Mouse (Mus musculus): ENCODE data around the gene Rarb. TPM values are rescaled to one million over a fixed set of nuclear protein-coding genes. Genes with fewer than 3 reads are reported as not detected.

Gene Rarb
- polyA plus RNA-seq, 1 experiment from 2014 or later = 9.8 TPM

GRCm38 (mm10) chr14:16732054-16732453, 86.9 kb downstream of the Rarb start:
- Histone ChIP-seq H3K9ac (no peak overlapping the region), H3K4me1 (peaks cover 10% of the 10 kb centered on the region; the same call in 1 of the 2 replicates), H3K27ac (no peak overlapping the region), H3K36me3 (no peaks in the 10 kb centered on the region), H3K4me3 (no peak overlapping the region), H3K27me3 (0 out of 2 replicates have a peak, but pooled peaks cover 3% of the 10 kb centered on the region), H3K9me3 (no peaks in the 10 kb centered on the region), H3K4me2 (no peak overlapping the region)
- WGBS = 36% methylated on average over 2 of the region's 2 CpGs
- no peak for ATAC-seq (ENCODE audit: insufficient number of reproducible peaks, low FRiP score, low TSS enrichment, low read depth)

- Histone ChIP-seq H3K4me1 (0 out of 2 replicates have a peak, but pooled peaks cover under 1% of the 10 kb centered on the region), H3K4me2 (no peak overlapping the region), H3K27ac (no peak overlapping the region), H3K9ac (no peak overlapping the region), H3K36me3 (no peaks in the 10 kb centered on the region), H3K9me3 (no peaks in the 10 kb centered on the region), H3K27me3 (0 out of 2 replicates have a peak, but pooled peaks cover 3% of the 10 kb centered on the region), H3K4me3 (no peak overlapping the region)
- 86% methylated on average over 2 of the region's 2 CpGs for WGBS
- no peak for ATAC-seq (ENCODE audit: insufficient number of reproducible peaks, low FRiP score, low TSS enrichment, low read depth)
These were observed 90.6 kb downstream of the Rarb start for GRCm38 (mm10) chr14:16728175-16728838.

- ATAC-seq (ENCODE audit: insufficient number of reproducible peaks, low FRiP score, low TSS enrichment, low read depth) = no peak
- H3K9ac ChIP-seq = no peak overlapping the region
- no peak overlapping the region for H3K4me2 ChIP-seq
- H3K4me3 ChIP-seq = no peak overlapping the region
- WGBS = 94% methylated on average over 15 of the region's 15 CpGs
- no peaks in the 10 kb centered on the region for H3K4me1 ChIP-seq
- H3K9me3 ChIP-seq = no peaks in the 10 kb centered on the region
- no peaks in the 10 kb centered on the region for H3K27me3 ChIP-seq
- no peaks in the 10 kb centered on the region for H3K36me3 ChIP-seq
- H3K27ac ChIP-seq = no peak overlapping the region
These were observed 95.0 kb downstream of the Rarb start for GRCm38 (mm10) chr14:16723991-16724390.

- ATAC-seq (ENCODE audit: insufficient number of reproducible peaks, low FRiP score, low TSS enrichment, low read depth) = no peak
- no peaks in the 10 kb centered on the region for H3K27me3 ChIP-seq
- no peak overlapping the region for H3K9ac ChIP-seq
- 72% methylated on average over 3 of the region's 3 CpGs for WGBS
- H3K9me3 ChIP-seq = no peaks in the 10 kb centered on the region
- 0 out of 2 replicates have a peak, but pooled peaks cover 2% of the 10 kb centered on the region for H3K4me1 ChIP-seq
- H3K4me3 ChIP-seq = no peak overlapping the region
- H3K36me3 ChIP-seq = no peaks in the 10 kb centered on the region
- no peak overlapping the region for H3K27ac ChIP-seq
- H3K4me2 ChIP-seq = no peak overlapping the region
These were observed 101.1 kb downstream of the Rarb start for GRCm38 (mm10) chr14:16717821-16718220.

GRCm38 (mm10) chr14:16714344-16714955, 104.5 kb downstream of the Rarb start:
- Histone ChIP-seq H3K4me2 (no peak overlapping the region), H3K4me1 (0 out of 2 replicates have a peak, but pooled peaks cover 2% of the 10 kb centered on the region), H3K9me3 (no peaks in the 10 kb centered on the region), H3K4me3 (no peak overlapping the region), H3K27ac (no peak overlapping the region), H3K9ac (no peak overlapping the region), H3K36me3 (no peaks in the 10 kb centered on the region), H3K27me3 (no peaks in the 10 kb centered on the region)
- no peak for ATAC-seq (ENCODE audit: insufficient number of reproducible peaks, low FRiP score, low TSS enrichment, low read depth)
- WGBS = 41% methylated on average over 9 of the region's 9 CpGs

GRCm38 (mm10) chr14:16713773-16714172, 105.2 kb downstream of the Rarb start:
- H3K36me3 ChIP-seq = no peaks in the 10 kb centered on the region
- H3K4me3 ChIP-seq = no peak overlapping the region
- H3K27ac ChIP-seq = no peak overlapping the region
- no peaks in the 10 kb centered on the region for H3K9me3 ChIP-seq
- ATAC-seq (ENCODE audit: insufficient number of reproducible peaks, low FRiP score, low TSS enrichment, low read depth) = no peak
- H3K9ac ChIP-seq = no peak overlapping the region
- WGBS = 76% methylated on average over 2 of the region's 2 CpGs
- no peak overlapping the region for H3K4me2 ChIP-seq
- H3K27me3 ChIP-seq = no peaks in the 10 kb centered on the region
- H3K4me1 ChIP-seq = 0 out of 2 replicates have a peak, but pooled peaks cover 2% of the 10 kb centered on the region

GRCm38 (mm10) chr14:16699228-16699627, 119.7 kb downstream of the Rarb start:
- H3K9ac ChIP-seq = no peak overlapping the region
- no peaks in the 10 kb centered on the region for H3K27me3 ChIP-seq
- no peak overlapping the region for H3K27ac ChIP-seq
- H3K4me3 ChIP-seq = no peak overlapping the region
- no peak overlapping the region for H3K4me2 ChIP-seq
- no peaks in the 10 kb centered on the region for H3K36me3 ChIP-seq
- H3K9me3 ChIP-seq = no peaks in the 10 kb centered on the region
- no peaks in the 10 kb centered on the region for H3K4me1 ChIP-seq
- 82% methylated on average over 4 of the region's 4 CpGs for WGBS
- no peak for ATAC-seq (ENCODE audit: insufficient number of reproducible peaks, low FRiP score, low TSS enrichment, low read depth)

- no peak overlapping the region for H3K9ac ChIP-seq
- H3K4me3 ChIP-seq = no peak overlapping the region
- no peak for ATAC-seq (ENCODE audit: insufficient number of reproducible peaks, low FRiP score, low TSS enrichment, low read depth)
- H3K27ac ChIP-seq = no peak overlapping the region
- no peaks in the 10 kb centered on the region for H3K4me1 ChIP-seq
- WGBS = 39% methylated on average over 3 of the region's 3 CpGs
- no peaks in the 10 kb centered on the region for H3K9me3 ChIP-seq
- H3K36me3 ChIP-seq = no peaks in the 10 kb centered on the region
- no peaks in the 10 kb centered on the region for H3K27me3 ChIP-seq
- no peak overlapping the region for H3K4me2 ChIP-seq
These were observed 123.4 kb downstream of the Rarb start for GRCm38 (mm10) chr14:16695453-16696120.

- Histone ChIP-seq H3K4me3 (no peak overlapping the region), H3K9me3 (no peaks in the 10 kb centered on the region), H3K27me3 (no peaks in the 10 kb centered on the region), H3K9ac (no peak overlapping the region), H3K27ac (no peak overlapping the region), H3K4me1 (no peaks in the 10 kb centered on the region), H3K4me2 (no peak overlapping the region), H3K36me3 (no peaks in the 10 kb centered on the region)
- ATAC-seq (ENCODE audit: insufficient number of reproducible peaks, low FRiP score, low TSS enrichment, low read depth) = no peak
- WGBS = 72% methylated on average over 3 of the region's 3 CpGs
These were observed 140.6 kb downstream of the Rarb start for GRCm38 (mm10) chr14:16678335-16678734.

GRCm38 (mm10) chr14:16677081-16677480, 141.9 kb downstream of the Rarb start:
- H3K36me3 ChIP-seq = no peaks in the 10 kb centered on the region
- no peaks in the 10 kb centered on the region for H3K27me3 ChIP-seq
- no peak overlapping the region for H3K9ac ChIP-seq
- no peaks in the 10 kb centered on the region for H3K4me1 ChIP-seq
- no peak for ATAC-seq (ENCODE audit: insufficient number of reproducible peaks, low FRiP score, low TSS enrichment, low read depth)
- H3K27ac ChIP-seq = no peak overlapping the region
- no peak overlapping the region for H3K4me3 ChIP-seq
- no peak overlapping the region for H3K4me2 ChIP-seq
- H3K9me3 ChIP-seq = no peaks in the 10 kb centered on the region

GRCm38 (mm10) chr14:16670571-16670970, 148.4 kb downstream of the Rarb start:
- Histone ChIP-seq H3K9ac (no peak overlapping the region), H3K4me3 (no peak overlapping the region), H3K9me3 (no peaks in the 10 kb centered on the region), H3K36me3 (no peaks in the 10 kb centered on the region), H3K4me2 (no peak overlapping the region), H3K27me3 (no peaks in the 10 kb centered on the region), H3K4me1 (no peaks in the 10 kb centered on the region), H3K27ac (no peak overlapping the region)
- WGBS = 84% methylated on average over 3 of the region's 3 CpGs
- ATAC-seq (ENCODE audit: insufficient number of reproducible peaks, low FRiP score, low TSS enrichment, low read depth) = no peak

All from limb, embryonic 15.5 days (tissue).